Mouse (Mus musculus) urinary bladder, postnatal 36 days (tissue): Measurements from ENCODE around the gene Pigz.
A peak's percentile ranks its signal among the peaks of the same experiment; 100 is the strongest.
"Not testable (repeated sequence)": the region's sequence is repeated elsewhere in the genome, so short reads cannot be mapped to it uniquely, and the experiment has no call there.

ENCODE experiments used
- DNase-seq, 2 experiments: peaks; one replicate each; pipeline ENCODE4 v3.0.0; 2022; ENCODE audit warnings: low spot score in 2 of 2, mixed read lengths in 1 of 2

The Pigz gene

GRCm38 (mm10) chr16:31932255-31932654, 1.4 kb upstream of the Pigz start:
- no peak for DNase-seq

- peak; percentile 72 to 84 for DNase-seq
Measured at GRCm38 (mm10) chr16:31932840-31933697, 582 bp upstream of the Pigz start.

GRCm38 (mm10) chr16:31934550-31935010, 929 bp downstream of the Pigz start:
- DNase-seq, result no peak

GRCm38 (mm10) chr16:31935091-31935979, 1.7 kb downstream of the Pigz start:
- no peak for DNase-seq

- DNase-seq, result no peak
Measured at GRCm38 (mm10) chr16:31936568-31936967, 2.9 kb downstream of the Pigz start.

- DNase-seq, result no peak
Measured at GRCm38 (mm10) chr16:31938856-31939255, 5.2 kb downstream of the Pigz start.

GRCm38 (mm10) chr16:31940586-31940985, 6.9 kb downstream of the Pigz start:
- DNase-seq, result no peak

- DNase-seq, result peak; percentile 62 to 74
Measured at GRCm38 (mm10) chr16:31943980-31944379, 10.3 kb downstream of the Pigz start.

GRCm38 (mm10) chr16:31944698-31945255, 11.1 kb downstream of the Pigz start:
- no peak for DNase-seq

- no peak for DNase-seq
Measured at GRCm38 (mm10) chr16:31945372-31945771, 11.7 kb downstream of the Pigz start.

GRCm38 (mm10) chr16:31945986-31946385, 12.3 kb downstream of the Pigz start:
- DNase-seq, result not testable (repeated sequence)

- DNase-seq, result no peak
Measured at GRCm38 (mm10) chr16:31947333-31947732, 13.7 kb downstream of the Pigz start.

- no peak for DNase-seq
Measured at GRCm38 (mm10) chr16:31947901-31948316, 14.3 kb downstream of the Pigz start.

- peak; percentile 93 to 96 for DNase-seq
Measured at GRCm38 (mm10) chr16:31948345-31948774, 14.7 kb downstream of the Pigz start, which contains the start of the genes 0610012G03Rik and Ncbp2. TSS of gene 0610012G03Rik (minus strand) at chr16:31948494. TSS of gene Ncbp2 (plus strand) at chr16:31948513.

GRCm38 (mm10) chr16:31963224-31963623, 29.6 kb downstream of the Pigz start:
- DNase-seq, result no peak

- DNase-seq, result no peak
Measured at GRCm38 (mm10) chr16:31975258-31975657, 41.6 kb downstream of the Pigz start.

- DNase-seq, result no peak
Measured at GRCm38 (mm10) chr16:31979501-31979900, 45.9 kb downstream of the Pigz start.

GRCm38 (mm10) chr16:31980946-31981345, 47.3 kb downstream of the Pigz start:
- no peak for DNase-seq

- DNase-seq, result no peak
Measured at GRCm38 (mm10) chr16:31992039-31992438, 58.4 kb downstream of the Pigz start.

- DNase-seq, result no peak
Measured at GRCm38 (mm10) chr16:31993195-31993594, 59.5 kb downstream of the Pigz start.

GRCm38 (mm10) chr16:31993946-31994345, 60.3 kb downstream of the Pigz start:
- DNase-seq, result no peak
